8 mouse cellular contexts compared by ENCODE assay signal in the genomic region with DNA sequence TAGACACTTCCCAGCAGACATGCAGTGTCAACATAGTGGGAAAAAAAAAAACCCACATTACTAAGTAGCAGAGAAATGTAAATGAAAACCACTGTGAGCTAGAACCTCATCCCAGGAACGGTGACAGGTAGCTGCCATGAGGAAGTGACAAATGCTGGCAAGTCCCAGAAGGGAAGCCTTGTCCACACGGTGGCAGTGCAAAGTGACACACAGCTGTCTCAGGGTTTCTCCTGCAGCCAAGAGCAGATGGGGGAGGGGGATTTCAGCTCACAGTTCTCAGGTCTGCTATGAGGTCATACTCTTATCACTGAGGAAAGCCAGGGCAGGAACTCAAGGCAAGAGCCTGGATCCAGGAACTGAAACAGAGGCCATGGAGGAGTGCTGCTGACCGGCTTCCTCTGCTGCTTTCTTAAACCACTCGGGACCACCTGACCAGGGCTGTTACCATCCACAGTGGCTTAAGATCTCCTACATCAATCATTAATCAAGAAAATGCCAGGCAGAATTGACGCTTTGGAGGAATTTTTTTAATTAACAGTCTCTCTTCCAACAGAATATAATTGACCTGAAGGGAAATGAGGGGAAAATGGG.
A peak's percentile ranks its signal among the peaks of the same experiment; 100 is the strongest.
DNase-seq lines count a peak whose midpoint lies in the region; ATAC-seq and TF ChIP-seq lines count a peak whose summit lies in the region.

No protein-coding gene starts in this region.

- H3K36me3 ChIP-seq in forebrain, embryonic 12.5 days (replicated peaks): 0 out of 2 replicates have a peak, but pooled peaks cover 5% of the 10 kb centered on the region
- no peaks in the 10 kb centered on the region for H3K36me3 ChIP-seq in intestine, postnatal 0 days (ENCODE audit: control insufficient read depth, insufficient read depth)

- TF ChIP-seq CTCF in gastrocnemius, adult 2 months (IDR thresholded peaks at IDR 0.05): peak; percentile 51
- peak; percentile 77 for TF ChIP-seq CTCF in intestine, postnatal 0 days (IDR thresholded peaks at IDR 0.05; ENCODE audit: low read depth)

- H3K9ac ChIP-seq in forebrain, embryonic 12.5 days: no peak overlapping the region
- no peak overlapping the region for H3K9ac ChIP-seq in intestine, postnatal 0 days (ENCODE audit: low read depth, low read length)

- ATAC-seq in forebrain, embryonic 12.5 days (ENCODE audit: low FRiP score): peak; percentile 79
- ATAC-seq in intestine, postnatal 0 days: peak; percentile 84
- peak; percentile 83 for ATAC-seq in megakaryocyte-erythroid progenitor cell, adult 5-6 weeks (replicated peaks; ENCODE audit: low FRiP score, low TSS enrichment, poor library complexity, severe bottlenecking)

- peak; percentile 49 for DNase-seq in gastrocnemius, adult 2 months
- no peak for DNase-seq in gastrocnemius, adult 18-20 months (ENCODE audit: low spot score)
- peak; percentile 86 for DNase-seq in ZHBTc4 (ENCODE audit: low read depth, low spot score)
- peak; percentile 36 for DNase-seq in thymus, postnatal 14 days
- DNase-seq in left cerebral cortex, postnatal 36 days (ENCODE audit: low spot score in 2 of 2): no peak

- no peaks in the 10 kb centered on the region for H3K9me3 ChIP-seq in forebrain, embryonic 12.5 days
- H3K9me3 ChIP-seq in intestine, postnatal 0 days (ENCODE audit: control insufficient read depth): no peaks in the 10 kb centered on the region

- H3K4me3 ChIP-seq in gastrocnemius, adult 2 months: no peak overlapping the region
- no peak overlapping the region for H3K4me3 ChIP-seq in forebrain, embryonic 12.5 days (replicated peaks)
- H3K4me3 ChIP-seq in intestine, postnatal 0 days (ENCODE audit: low read depth, low read length): no peak overlapping the region

- H3K27me3 ChIP-seq in forebrain, embryonic 12.5 days: no peaks in the 10 kb centered on the region
- no peaks in the 10 kb centered on the region for H3K27me3 ChIP-seq in intestine, postnatal 0 days (replicated peaks; ENCODE audit: control insufficient read depth, insufficient read depth, low read length)

- H3K27ac ChIP-seq in gastrocnemius, adult 2 months: peak overlapping the region; percentile 2; the same call in 1 of the 2 replicates
- no peak overlapping the region for H3K27ac ChIP-seq in forebrain, embryonic 12.5 days
- no peak overlapping the region for H3K27ac ChIP-seq in intestine, postnatal 0 days (ENCODE audit: low read depth, low read length)

- intact Hi-C loops in gastrocnemius, adult 2 months (cut with DNase I): no loop called here
- intact Hi-C loops in left cerebral cortex, postnatal 36 days (cut with DNase I): loop anchor here (5.0 kb wide), 1 partner anchor 368 kb away; no protein-coding TSS in a partner anchor

- no peak overlapping the region for H3K4me2 ChIP-seq in forebrain, embryonic 12.5 days
- H3K4me2 ChIP-seq in intestine, postnatal 0 days (replicated peaks; ENCODE audit: low read depth): no peak overlapping the region

- 38% methylated on average over 5 of the region's 5 CpGs for WGBS in forebrain, embryonic 12.5 days
- WGBS in intestine, postnatal 0 days: 39% methylated on average over 5 of the region's 5 CpGs

- peaks cover 9% of the 10 kb centered on the region for H3K4me1 ChIP-seq in forebrain, embryonic 12.5 days
- H3K4me1 ChIP-seq in intestine, postnatal 0 days (replicated peaks; ENCODE audit: control insufficient read depth, insufficient read depth, low read length): no peaks in the 10 kb centered on the region

Comparison
In these comparisons a context has a peak if more than half of its experiments do, and no peak if none do; other contexts are left out.
1. DNase-seq: peak in gastrocnemius, adult 2 months (single experiment), ZHBTc4 (single experiment) and thymus, postnatal 14 days (single experiment); none in gastrocnemius, adult 18-20 months (single experiment) and left cerebral cortex, postnatal 36 days (0 of 2).
2. Peak in every context shown above with its lines, with median percentiles within 50 percentile points of each other: ATAC-seq.